Mouse (Mus musculus): ENCODE results near the gene Tmem169.

Gene Tmem169

GRCm38 (mm10) chr1:72323248-72323647 is 39.1 kb downstream of the Tmem169 start:
- H3K4me1 ChIP-seq (replicated peaks; ENCODE audit: low read depth, low read length): no peaks in the 10 kb centered on the region
- no peak overlapping the region for H3K4me3 ChIP-seq (replicated peaks; ENCODE audit: low read length)
- H3K27me3 ChIP-seq (ENCODE audit: insufficient read depth, low read length): no peaks in the 10 kb centered on the region
- no peaks in the 10 kb centered on the region for H3K9me3 ChIP-seq (ENCODE audit: low read length)
- peaks cover 98% of the 10 kb centered on the region for H3K36me3 ChIP-seq (ENCODE audit: insufficient read depth, low read length)
- no peak for TF ChIP-seq POU5F1 (IDR thresholded peaks at IDR 0.05; ENCODE audit: borderline replicate concordance, low read length)

- Histone ChIP-seq H3K4me1 (replicated peaks; ENCODE audit: low read depth, low read length) (no peaks in the 10 kb centered on the region), H3K27me3 (ENCODE audit: insufficient read depth, low read length) (no peaks in the 10 kb centered on the region), H3K4me3 (replicated peaks; ENCODE audit: low read length) (no peak overlapping the region), H3K9me3 (ENCODE audit: low read length) (no peaks in the 10 kb centered on the region), H3K36me3 (ENCODE audit: insufficient read depth, low read length) (peaks cover 98% of the 10 kb centered on the region)
- TF ChIP-seq NANOG (IDR thresholded peaks at IDR 0.05; ENCODE audit: borderline replicate concordance, low read length) (no peak), CTCF (conservative IDR thresholded peaks at IDR 0.05; ENCODE audit: low read length) (no peak), POU5F1 (IDR thresholded peaks at IDR 0.05; ENCODE audit: borderline replicate concordance, low read length) (no peak)
Observed at GRCm38 (mm10) chr1:72326162-72326821, 42.1 kb downstream of the Tmem169 start.

- Histone ChIP-seq H3K4me3 (replicated peaks; ENCODE audit: low read length) (no peak overlapping the region), H3K36me3 (ENCODE audit: insufficient read depth, low read length) (peaks cover 100% of the 10 kb centered on the region), H3K27me3 (ENCODE audit: insufficient read depth, low read length) (no peaks in the 10 kb centered on the region), H3K9me3 (ENCODE audit: low read length) (peaks cover 62% of the 10 kb centered on the region), H3K4me1 (replicated peaks; ENCODE audit: low read depth, low read length) (no peaks in the 10 kb centered on the region)
- TF ChIP-seq CTCF (conservative IDR thresholded peaks at IDR 0.05; ENCODE audit: low read length) (no peak), NANOG (IDR thresholded peaks at IDR 0.05; ENCODE audit: borderline replicate concordance, low read length) (no peak), POU5F1 (IDR thresholded peaks at IDR 0.05; ENCODE audit: borderline replicate concordance, low read length) (no peak)
Observed at GRCm38 (mm10) chr1:72334807-72335206, 50.6 kb downstream of the Tmem169 start.

- no peaks in the 10 kb centered on the region for H3K27me3 ChIP-seq (ENCODE audit: insufficient read depth, low read length)
- no peaks in the 10 kb centered on the region for H3K4me1 ChIP-seq (replicated peaks; ENCODE audit: low read depth, low read length)
- no peak for TF ChIP-seq CTCF (conservative IDR thresholded peaks at IDR 0.05; ENCODE audit: low read length)
- no peak for TF ChIP-seq POU5F1 (IDR thresholded peaks at IDR 0.05; ENCODE audit: borderline replicate concordance, low read length)
- TF ChIP-seq NANOG (IDR thresholded peaks at IDR 0.05; ENCODE audit: borderline replicate concordance, low read length): no peak
- H3K36me3 ChIP-seq (ENCODE audit: insufficient read depth, low read length): peaks cover 100% of the 10 kb centered on the region
- peaks cover 81% of the 10 kb centered on the region for H3K9me3 ChIP-seq (ENCODE audit: low read length)
- H3K4me3 ChIP-seq (replicated peaks; ENCODE audit: low read length): no peak overlapping the region
Observed at GRCm38 (mm10) chr1:72336780-72337179, 52.6 kb downstream of the Tmem169 start.

GRCm38 (mm10) chr1:72338341-72338740 is 54.2 kb downstream of the Tmem169 start:
- H3K4me3 ChIP-seq (replicated peaks; ENCODE audit: low read length): no peak overlapping the region
- TF ChIP-seq NANOG (IDR thresholded peaks at IDR 0.05; ENCODE audit: borderline replicate concordance, low read length) (no peak), POU5F1 (IDR thresholded peaks at IDR 0.05; ENCODE audit: borderline replicate concordance, low read length) (no peak), CTCF (conservative IDR thresholded peaks at IDR 0.05; ENCODE audit: low read length) (no peak)
- H3K4me1 ChIP-seq (replicated peaks; ENCODE audit: low read depth, low read length): no peaks in the 10 kb centered on the region
- H3K36me3 ChIP-seq (ENCODE audit: insufficient read depth, low read length): peaks cover 99% of the 10 kb centered on the region
- peaks cover 78% of the 10 kb centered on the region for H3K9me3 ChIP-seq (ENCODE audit: low read length)
- H3K27me3 ChIP-seq (ENCODE audit: insufficient read depth, low read length): no peaks in the 10 kb centered on the region

- Histone ChIP-seq H3K36me3 (ENCODE audit: insufficient read depth, low read length) (peaks cover 99% of the 10 kb centered on the region), H3K4me1 (replicated peaks; ENCODE audit: low read depth, low read length) (peaks cover 12% of the 10 kb centered on the region), H3K27me3 (ENCODE audit: insufficient read depth, low read length) (no peaks in the 10 kb centered on the region), H3K4me3 (replicated peaks; ENCODE audit: low read length) (no peak overlapping the region), H3K9me3 (ENCODE audit: low read length) (no peaks in the 10 kb centered on the region)
- TF ChIP-seq POU5F1 (IDR thresholded peaks at IDR 0.05; ENCODE audit: borderline replicate concordance, low read length) (no peak), NANOG (IDR thresholded peaks at IDR 0.05; ENCODE audit: borderline replicate concordance, low read length) (no peak), CTCF (conservative IDR thresholded peaks at IDR 0.05; ENCODE audit: low read length) (no peak)
Observed at GRCm38 (mm10) chr1:72347873-72348272, 63.7 kb downstream of the Tmem169 start.

Data from E14TG2a.4 (cell line).